Mouse (Mus musculus) ES-E14 (cell line): ENCODE measurements around the gene Msl1. TPM values are rescaled to one million over a fixed set of nuclear protein-coding genes. Genes with fewer than 3 reads are reported as not detected.

ENCODE experiments used
- DNase-seq: peaks from one replicate; pipeline ENCODE4 v3.0.0-alpha.2; 2013; ENCODE audit warnings: low read depth, low spot score
- H3K27ac ChIP-seq: 2 replicates; pipeline ENCODE4 v1.5.1; 2012; ENCODE audit warnings: low read depth, mild to moderate bottlenecking, low read length, moderate library complexity, mixed read lengths; ENCODE audit not compliant: poor library complexity, insufficient read depth, severe bottlenecking
- H3K36me3 ChIP-seq: 2 replicates; pipeline ENCODE4 v1.6.1; 2012; ENCODE audit warnings: mild to moderate bottlenecking, low read length, moderate library complexity, mixed read lengths; ENCODE audit not compliant: control insufficient read depth, poor library complexity, insufficient read depth, severe bottlenecking
- H3K4me1 ChIP-seq, 2 experiments: fragments of 150-350 bp in 1 of 2; sonication (generic) in 1 of 2; 2 replicates each; pipeline ENCODE4 v1.6.1; 2012; ENCODE audit warnings: low read length in 2 of 2, mild to moderate bottlenecking in 1 of 2, mixed read lengths in 1 of 2; ENCODE audit not compliant: control insufficient read depth in 2 of 2, insufficient read depth in 2 of 2, poor library complexity in 1 of 2
- H3K4me3 ChIP-seq, 2 experiments: fragments of 150-350 bp in 1 of 2; sonication (generic) in 1 of 2; 2 replicates each; pipeline ENCODE4 v1.5.1; 2012; ENCODE audit warnings: low read length in 2 of 2, low read depth in 1 of 2, mild to moderate bottlenecking in 1 of 2, mixed read lengths in 1 of 2; ENCODE audit not compliant: insufficient read depth in 1 of 2, poor library complexity in 1 of 2, severe bottlenecking in 1 of 2
- H3K9ac ChIP-seq: 2 replicates; pipeline ENCODE4 v1.6.1; 2012; ENCODE audit warnings: low read depth, mild to moderate bottlenecking, low read length, mixed read lengths; ENCODE audit not compliant: poor library complexity, insufficient read depth, severe bottlenecking
- H3K9me3 ChIP-seq: fragments of 150-350 bp; sonication (generic); 2 replicates; pipeline ENCODE4 v1.6.1; 2012; ENCODE audit warnings: low read depth, mild to moderate bottlenecking, low read length; ENCODE audit not compliant: control insufficient read depth, insufficient read depth
- CHD2 ChIP-seq: IDR thresholded peaks from 2 replicates; pipeline ENCODE4 v1.6.1; 2014; ENCODE audit warnings: mild to moderate bottlenecking, low read depth, low read length, inconsistent platforms
- HCFC1 ChIP-seq: IDR thresholded peaks from 2 replicates; pipeline ENCODE4 v1.6.1; 2012; ENCODE audit warnings: low read length, inconsistent platforms, borderline replicate concordance; ENCODE audit not compliant: insufficient read depth
- MAFK ChIP-seq: IDR thresholded peaks from 2 replicates; pipeline ENCODE4 v1.6.1; 2014; ENCODE audit warnings: mild to moderate bottlenecking, low read depth, low read length, inconsistent platforms; ENCODE audit not compliant: insufficient read depth
- ZC3H11A ChIP-seq: IDR thresholded peaks from 2 replicates; pipeline ENCODE4 v1.6.1; 2012; ENCODE audit warnings: low read depth, mild to moderate bottlenecking, inconsistent platforms, low read length, borderline replicate concordance
- ZNF384 ChIP-seq: IDR thresholded peaks from 2 replicates; pipeline ENCODE4 v1.6.1; 2012; ENCODE audit warnings: low read depth, low read length, inconsistent platforms
- in situ Hi-C, 2 experiments: fragments of 600-800 bp; cut with MboI; formaldehyde crosslinking; loops; one replicate each; pipeline ENCODE4 v1.15.1; 2025; ENCODE audit warnings: low sequenced_read_pairs in 2 of 2, inconsistent platforms in 1 of 2; ENCODE audit not compliant: unreplicated experiment in 2 of 2
- total RNA-seq: library from RNA; depleted of rRNA; stranded (reverse); fragments of 300-350 nt; gene quantifications from 2 replicates; pipeline ENCODE4 v1.2.3, GENCODE M21; 2012

Gene Msl1
- total RNA-seq, 1 experiment = 27.1 TPM

DNA sequence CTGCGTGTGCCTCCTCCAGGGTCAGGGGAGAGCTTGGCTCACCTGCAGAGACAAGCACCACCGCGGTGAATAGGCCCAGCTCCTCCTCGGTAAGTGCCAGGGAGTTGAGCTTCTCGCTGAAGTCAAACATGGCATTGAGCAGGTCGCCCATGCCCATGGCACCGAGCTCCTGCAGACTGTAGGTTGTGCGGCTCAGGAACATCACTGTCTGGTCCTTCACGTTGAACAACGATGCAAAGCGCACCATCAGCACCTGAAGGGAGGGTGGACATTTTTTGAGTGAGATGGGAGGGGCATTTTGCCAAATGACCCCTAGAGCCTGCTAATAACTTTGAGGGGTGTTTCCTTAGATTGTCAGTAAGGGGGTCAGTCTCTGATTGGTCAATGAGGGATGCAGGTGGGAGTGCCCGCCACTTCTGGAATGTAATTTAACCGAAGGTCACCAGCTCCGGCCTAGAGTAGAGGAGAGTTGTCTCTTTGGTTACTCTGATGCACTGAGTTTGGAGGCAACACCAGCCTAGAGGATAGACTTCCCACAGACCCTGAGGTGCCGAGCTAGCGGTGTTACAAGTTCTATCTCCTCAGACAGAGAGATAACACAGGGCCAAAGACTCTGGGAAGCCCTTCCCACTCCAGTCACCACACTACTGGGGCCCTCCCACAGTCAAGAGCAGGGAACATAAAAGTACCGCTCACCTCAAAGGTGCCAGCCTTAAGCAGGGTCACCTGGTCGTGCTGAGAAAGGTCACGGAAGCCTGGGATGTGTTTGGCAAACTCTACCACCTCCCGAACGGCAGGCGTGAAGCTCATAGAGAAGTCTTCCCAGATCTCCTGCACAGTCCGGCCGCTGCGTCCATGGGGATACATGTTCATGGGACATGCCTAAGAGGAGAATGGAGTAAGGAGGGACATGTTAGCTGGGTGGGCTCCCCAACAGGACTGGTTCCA, 26.0 kb upstream of the Msl1 start:
- Histone ChIP-seq H3K27ac (no peak overlapping the region), H3K4me1 (peaks cover 3 to 31% of the 10 kb centered on the region in 2 experiments; a peak in 3 of 4 replicates), H3K36me3 (peaks cover 23% of the 10 kb centered on the region), H3K4me3 (no peak overlapping the region), H3K9ac (no peak overlapping the region), H3K9me3 (no peaks in the 10 kb centered on the region)
- DNase-seq = no peak
- TF ChIP-seq ZNF384 = no peak
- TF ChIP-seq ZC3H11A = no peak
- in situ Hi-C loops = no loop called here

DNA sequence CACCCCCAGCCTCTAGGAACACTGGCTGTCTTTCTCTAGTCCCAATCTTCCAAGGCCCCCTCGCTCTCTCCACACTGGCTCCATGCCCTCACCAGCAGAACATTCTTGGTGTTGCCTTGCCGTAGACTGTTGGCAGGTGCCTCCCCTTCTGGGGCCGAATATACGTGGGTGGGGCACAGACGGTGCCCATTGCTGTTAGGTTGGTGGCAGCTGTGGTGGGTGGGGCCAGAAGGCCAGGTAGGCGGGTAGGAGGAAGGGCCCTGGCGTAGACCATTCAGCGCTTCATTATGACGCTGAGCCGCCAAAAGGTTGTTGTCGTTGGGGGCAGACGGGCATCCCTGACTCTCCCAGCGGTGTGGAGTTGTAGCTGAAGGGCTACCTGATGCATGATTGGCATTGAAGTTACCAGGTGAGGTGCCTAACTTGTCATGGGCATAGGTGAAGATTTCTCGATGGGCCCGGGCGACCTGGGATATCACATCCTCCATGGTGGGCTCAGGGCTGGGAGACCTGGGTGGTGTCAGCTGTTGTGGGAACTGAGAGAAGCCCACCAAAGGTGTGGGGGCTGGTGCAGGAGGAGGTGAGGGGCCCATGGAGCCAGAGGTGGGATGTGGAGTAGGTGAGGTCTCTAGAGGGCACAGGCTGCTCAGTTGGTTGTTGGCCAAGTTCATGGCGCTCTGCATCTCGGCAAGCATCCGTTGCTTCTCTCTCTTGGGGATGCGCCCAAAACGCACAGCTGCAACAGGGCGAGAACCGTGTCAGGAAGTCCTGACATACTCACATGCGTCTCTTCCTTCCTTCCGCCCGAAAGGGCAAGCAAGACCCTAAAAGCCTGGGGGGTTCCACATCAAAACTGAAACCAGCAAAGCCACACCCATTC, 25.0 kb upstream of the Msl1 start:
- peaks cover 5 to 25% of the 10 kb centered on the region in 2 experiments; a peak in 3 of 4 replicates for H3K4me1 ChIP-seq
- in situ Hi-C loops = no loop called here
- no peak for DNase-seq

DNA sequence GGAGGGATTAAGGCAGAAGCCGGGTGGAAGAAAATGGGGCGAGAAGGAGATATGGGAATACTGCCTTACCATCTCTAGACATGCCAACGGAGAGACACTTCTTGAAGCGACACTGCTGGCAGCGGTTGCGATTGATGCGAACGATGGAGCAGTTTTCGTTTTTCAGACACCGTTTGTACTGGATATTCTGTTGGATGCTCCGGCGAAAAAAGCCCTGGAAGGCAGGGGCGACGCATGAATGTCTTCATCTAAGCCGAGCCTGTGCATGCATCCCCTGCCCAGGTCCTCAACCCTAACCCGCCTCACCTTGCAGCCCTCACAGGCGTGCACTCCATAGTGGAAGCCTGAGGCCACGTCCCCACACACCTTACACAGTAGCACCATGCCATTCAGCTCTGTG, 24.2 kb upstream of the Msl1 start:
- no peaks in the 10 kb centered on the region for H3K9me3 ChIP-seq
- no peak overlapping the region for H3K9ac ChIP-seq
- TF ChIP-seq ZNF384 (no peak), MAFK (no peak), ZC3H11A (no peak)
- H3K4me1 ChIP-seq = peaks cover 5 to 29% of the 10 kb centered on the region in 2 experiments; a peak in 3 of 4 replicates
- H3K4me3 ChIP-seq = no peak overlapping the region
- DNase-seq = no peak
- no peak overlapping the region for H3K27ac ChIP-seq
- H3K36me3 ChIP-seq = peaks cover 23% of the 10 kb centered on the region
- in situ Hi-C loops = no loop called here

More for the DNA sequence above, 25.0 kb upstream of the Msl1 start:
- H3K9ac ChIP-seq = no peak overlapping the region
- no peak overlapping the region for H3K27ac ChIP-seq
- H3K4me3 ChIP-seq = no peak overlapping the region
- H3K36me3 ChIP-seq = peaks cover 23% of the 10 kb centered on the region
- H3K9me3 ChIP-seq = no peaks in the 10 kb centered on the region
- no peak for TF ChIP-seq ZC3H11A
- no peak for TF ChIP-seq MAFK
- no peak for TF ChIP-seq HCFC1
- no peak for TF ChIP-seq CHD2
- no peak for TF ChIP-seq ZNF384

DNA sequence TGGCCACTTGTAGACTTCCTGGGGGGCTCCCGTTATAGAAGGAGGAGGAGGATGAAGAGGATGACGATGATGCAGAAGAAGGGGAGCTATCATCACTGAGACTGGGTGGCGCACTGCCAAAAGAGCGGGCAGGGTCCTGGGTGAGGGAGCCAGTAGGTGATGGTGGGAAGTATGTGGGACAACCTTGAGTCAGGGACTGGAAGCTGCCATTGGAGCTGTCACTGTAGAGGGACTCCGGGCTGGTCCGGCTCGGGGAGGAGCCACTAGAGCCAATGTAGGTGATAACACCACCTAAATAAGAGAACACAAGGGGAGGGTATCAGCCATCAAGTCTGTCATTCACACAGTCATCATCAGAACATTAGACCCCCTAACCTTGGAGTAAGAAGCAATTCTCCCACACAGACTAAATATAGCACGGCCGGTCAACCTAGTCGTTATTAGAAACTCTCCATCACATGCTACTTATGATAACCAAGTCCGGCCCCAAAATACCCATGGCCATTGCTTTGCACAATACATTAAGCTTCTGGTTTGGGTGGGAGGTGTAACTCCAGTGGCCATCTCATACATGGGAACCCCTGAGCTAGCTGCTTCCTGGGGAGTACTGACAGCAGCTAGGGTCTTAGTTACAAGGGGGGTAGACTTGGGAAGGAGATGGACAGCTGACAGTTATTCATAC, 23.3 kb upstream of the Msl1 start:
- in situ Hi-C loops = no loop called here
- Histone ChIP-seq H3K4me1 (peaks cover 8 to 25% of the 10 kb centered on the region in 2 experiments; a peak in 3 of 4 replicates), H3K27ac (no peak overlapping the region), H3K9ac (no peak overlapping the region), H3K9me3 (no peaks in the 10 kb centered on the region), H3K4me3 (no peak overlapping the region), H3K36me3 (peaks cover 23% of the 10 kb centered on the region)
- no peak for DNase-seq
- TF ChIP-seq CHD2 = no peak
- no peak for TF ChIP-seq ZNF384
- no peak for TF ChIP-seq MAFK
- no peak for TF ChIP-seq ZC3H11A
- no peak for TF ChIP-seq HCFC1
